Mouse (Mus musculus): ENCODE data around the gene Kcnj10. TPM values are rescaled to one million over a fixed set of nuclear protein-coding genes. Genes with fewer than 3 reads are reported as not detected.
A peak's percentile ranks its signal among the peaks of the same experiment; 100 is the strongest.

Kcnj10 gene
- polyA plus RNA-seq, 1 experiment from 2014 or later, result 0.15 TPM

DNA sequence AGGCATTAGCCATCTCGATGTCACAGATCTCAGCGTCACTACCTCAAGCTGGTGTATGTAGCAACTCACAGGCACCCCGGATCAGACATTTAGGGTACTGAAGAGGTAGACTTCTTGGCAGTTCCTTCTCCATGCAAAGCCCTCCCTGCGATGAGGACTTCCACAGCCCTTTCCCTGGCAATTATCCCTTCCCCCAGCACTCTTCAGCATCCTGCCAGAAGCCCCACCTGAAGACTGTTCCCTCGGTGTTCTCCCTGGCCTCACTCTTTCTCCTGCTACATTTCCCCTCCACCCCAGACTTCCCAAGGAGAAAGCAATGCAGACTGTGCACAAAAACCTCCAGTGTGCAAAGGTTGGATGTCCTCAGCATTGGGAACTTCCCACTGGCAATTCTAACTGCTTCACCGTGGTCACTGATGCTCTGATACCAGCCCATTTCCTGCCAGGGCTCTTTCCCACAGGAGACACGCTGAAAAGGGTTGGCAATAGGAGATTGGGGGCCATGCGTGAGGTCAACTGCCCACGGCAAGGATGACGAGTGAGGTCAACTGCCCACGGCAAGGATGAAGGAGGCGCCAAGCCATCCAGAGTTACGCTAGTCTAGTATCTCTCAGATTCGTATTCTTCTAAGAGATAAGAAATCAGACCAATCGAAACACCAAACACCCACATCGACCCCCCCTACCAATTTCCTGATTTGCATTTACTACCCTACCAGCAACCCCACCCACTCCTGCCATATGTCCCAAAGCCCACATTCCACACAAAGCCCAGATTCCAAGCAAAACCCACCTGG lies 13.6 kb upstream of the Kcnj10 start:
- 85% methylated on average over 16 of the region's 16 CpGs for WGBS
- H3K36me3 ChIP-seq (replicated peaks), result no peaks in the 10 kb centered on the region
- peaks cover 26% of the 10 kb centered on the region for H3K4me1 ChIP-seq
- H3K27me3 ChIP-seq (replicated peaks; ENCODE audit: low read depth, poor library complexity, severe bottlenecking), result peaks cover 95% of the 10 kb centered on the region
- H3K27ac ChIP-seq (replicated peaks), result no peak overlapping the region
- no peak overlapping the region for H3K4me3 ChIP-seq
- no peaks in the 10 kb centered on the region for H3K9me3 ChIP-seq
- no peak for DNase-seq (ENCODE audit: low spot score)

GRCm38 (mm10) chr1:172328041-172328440 lies 13.0 kb upstream of the Kcnj10 start:
- H3K4me1 ChIP-seq, result peaks cover 22% of the 10 kb centered on the region
- H3K27ac ChIP-seq (replicated peaks), result no peak overlapping the region
- no peaks in the 10 kb centered on the region for H3K36me3 ChIP-seq (replicated peaks)
- no peaks in the 10 kb centered on the region for H3K9me3 ChIP-seq
- 86% methylated on average over 3 of the region's 3 CpGs for WGBS
- no peak overlapping the region for H3K4me3 ChIP-seq
- no peak for DNase-seq (ENCODE audit: low spot score)
- peaks cover 88% of the 10 kb centered on the region for H3K27me3 ChIP-seq (replicated peaks; ENCODE audit: low read depth, poor library complexity, severe bottlenecking)

- no peak for DNase-seq (ENCODE audit: low spot score)
- Histone ChIP-seq H3K9me3 (no peaks in the 10 kb centered on the region), H3K4me1 (peaks cover 19% of the 10 kb centered on the region), H3K4me3 (no peak overlapping the region), H3K27me3 (replicated peaks; ENCODE audit: low read depth, poor library complexity, severe bottlenecking) (peaks cover 88% of the 10 kb centered on the region), H3K36me3 (replicated peaks) (no peaks in the 10 kb centered on the region), H3K27ac (replicated peaks) (no peak overlapping the region)
- WGBS, result 79% methylated on average over 7 of the region's 7 CpGs
Observed at GRCm38 (mm10) chr1:172328461-172328860, 12.5 kb upstream of the Kcnj10 start.

GRCm38 (mm10) chr1:172329131-172329530 lies 11.9 kb upstream of the Kcnj10 start, which contains the start of gene Kcnj9:
Gene Kcnj9 (minus strand): TSS chr1:172329318.
- Histone ChIP-seq H3K4me3 (no peak within 1 kb of the TSS), H3K4me1 (peaks cover 19% of the 10 kb centered on the region), H3K9me3 (no peaks in the 10 kb centered on the region), H3K27me3 (replicated peaks; ENCODE audit: low read depth, poor library complexity, severe bottlenecking) (peaks cover 88% of the 10 kb centered on the region), H3K27ac (replicated peaks) (no peak within 1 kb of the TSS), H3K36me3 (replicated peaks) (no peaks in the 10 kb centered on the region)
- 36% methylated on average over 9 of the region's 9 CpGs for WGBS
- DNase-seq (ENCODE audit: low spot score), result no peak

GRCm38 (mm10) chr1:172329616-172330015 lies 11.4 kb upstream of the Kcnj10 start:
- WGBS, result 73% methylated on average over 6 of the region's 6 CpGs

DNA sequence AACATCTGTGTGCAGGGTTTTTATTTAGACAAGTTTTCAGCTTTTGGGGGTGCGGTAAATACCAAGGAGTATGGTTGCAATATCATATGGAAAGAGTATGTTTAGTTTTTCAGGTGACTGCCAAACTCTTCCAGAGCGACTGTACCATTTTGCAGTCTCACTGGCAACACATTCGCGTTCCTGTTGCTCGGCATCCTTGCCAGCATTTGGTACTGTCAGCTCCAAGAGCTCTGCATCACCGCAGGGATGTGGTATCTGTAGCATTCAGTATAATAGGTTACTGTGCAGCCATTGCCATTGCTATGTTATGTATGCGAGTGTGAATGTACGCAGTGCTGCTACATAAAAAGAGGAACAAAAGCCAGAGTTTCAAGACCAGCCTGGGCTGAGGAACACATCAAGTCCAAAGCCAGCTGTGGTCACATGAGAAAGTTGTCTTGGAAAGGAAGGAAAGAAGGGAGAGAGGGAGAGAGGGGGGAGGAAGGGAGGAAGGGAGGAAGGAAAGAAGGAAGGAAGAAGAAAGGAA lies 9.5 kb upstream of the Kcnj10 start:
- no peak overlapping the region for H3K4me3 ChIP-seq
- H3K4me1 ChIP-seq, result peaks cover 9% of the 10 kb centered on the region
- 78% methylated on average over 8 of the region's 8 CpGs for WGBS
- no peak overlapping the region for H3K27ac ChIP-seq (replicated peaks)
- DNase-seq (ENCODE audit: low spot score), result no peak
- no peaks in the 10 kb centered on the region for H3K36me3 ChIP-seq (replicated peaks)
- H3K27me3 ChIP-seq (replicated peaks; ENCODE audit: low read depth, poor library complexity, severe bottlenecking), result peaks cover 71% of the 10 kb centered on the region
- no peaks in the 10 kb centered on the region for H3K9me3 ChIP-seq

More at GRCm38 (mm10) chr1:172329616-172330015, 11.4 kb upstream of the Kcnj10 start:
- H3K9me3 ChIP-seq, result no peaks in the 10 kb centered on the region
- peaks cover 88% of the 10 kb centered on the region for H3K27me3 ChIP-seq (replicated peaks; ENCODE audit: low read depth, poor library complexity, severe bottlenecking)
- no peak overlapping the region for H3K27ac ChIP-seq (replicated peaks)
- H3K4me3 ChIP-seq, result no peak overlapping the region
- DNase-seq (ENCODE audit: low spot score), result no peak
- H3K36me3 ChIP-seq (replicated peaks), result no peaks in the 10 kb centered on the region
- peaks cover 19% of the 10 kb centered on the region for H3K4me1 ChIP-seq

DNA sequence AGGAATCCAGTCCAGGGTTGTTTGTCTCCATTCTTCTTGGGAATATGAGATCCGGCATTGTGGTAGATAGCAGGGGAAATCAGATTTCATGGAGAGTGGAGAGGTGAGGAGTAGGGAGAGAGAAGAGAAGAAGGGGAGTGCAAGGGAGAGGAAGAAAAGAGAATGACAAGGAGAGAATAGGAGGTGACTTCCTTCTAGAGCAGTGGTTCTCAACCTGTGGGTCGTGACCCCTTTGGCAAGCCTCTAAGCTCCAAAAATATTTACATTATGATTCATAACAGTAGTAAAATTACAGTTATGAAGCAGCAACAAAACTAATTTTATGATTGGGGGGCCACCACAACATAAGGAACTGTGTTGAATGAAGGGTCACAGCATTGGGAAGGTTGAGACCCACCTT lies 8.1 kb upstream of the Kcnj10 start:
- Histone ChIP-seq H3K27ac (replicated peaks) (no peak overlapping the region), H3K36me3 (replicated peaks) (no peaks in the 10 kb centered on the region), H3K27me3 (replicated peaks; ENCODE audit: low read depth, poor library complexity, severe bottlenecking) (peaks cover 63% of the 10 kb centered on the region), H3K9me3 (no peaks in the 10 kb centered on the region), H3K4me1 (peaks cover 8% of the 10 kb centered on the region), H3K4me3 (no peak overlapping the region)
- 82% methylated on average over 2 of the region's 2 CpGs for WGBS
- no peak for DNase-seq (ENCODE audit: low spot score)

DNA sequence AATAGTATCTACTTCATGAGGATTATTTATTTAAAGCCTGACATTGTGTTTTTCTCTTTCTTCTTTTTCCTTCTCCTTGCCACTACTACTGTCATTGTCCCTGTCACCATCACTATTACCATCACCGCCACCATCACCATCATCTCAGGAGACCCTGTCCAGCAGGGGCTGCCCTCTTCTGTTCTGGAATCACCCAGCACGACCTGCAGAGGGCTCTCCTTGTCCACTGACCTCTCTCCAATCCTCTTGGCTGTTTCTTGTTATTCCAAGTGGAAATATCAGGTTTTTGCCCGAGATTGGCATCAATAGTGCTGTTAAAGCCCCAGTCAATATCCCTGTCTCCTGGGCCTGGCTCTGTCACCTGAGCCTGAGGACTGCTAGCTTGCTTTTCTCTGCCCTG lies 7.5 kb upstream of the Kcnj10 start:
- peaks cover 8% of the 10 kb centered on the region for H3K4me1 ChIP-seq
- no peak for DNase-seq (ENCODE audit: low spot score)
- no peak overlapping the region for H3K27ac ChIP-seq (replicated peaks)
- WGBS, result 20% methylated on average over 3 of the region's 3 CpGs
- no peaks in the 10 kb centered on the region for H3K9me3 ChIP-seq
- H3K4me3 ChIP-seq, result no peak overlapping the region
- no peaks in the 10 kb centered on the region for H3K36me3 ChIP-seq (replicated peaks)
- H3K27me3 ChIP-seq (replicated peaks; ENCODE audit: low read depth, poor library complexity, severe bottlenecking), result peaks cover 63% of the 10 kb centered on the region

DNA sequence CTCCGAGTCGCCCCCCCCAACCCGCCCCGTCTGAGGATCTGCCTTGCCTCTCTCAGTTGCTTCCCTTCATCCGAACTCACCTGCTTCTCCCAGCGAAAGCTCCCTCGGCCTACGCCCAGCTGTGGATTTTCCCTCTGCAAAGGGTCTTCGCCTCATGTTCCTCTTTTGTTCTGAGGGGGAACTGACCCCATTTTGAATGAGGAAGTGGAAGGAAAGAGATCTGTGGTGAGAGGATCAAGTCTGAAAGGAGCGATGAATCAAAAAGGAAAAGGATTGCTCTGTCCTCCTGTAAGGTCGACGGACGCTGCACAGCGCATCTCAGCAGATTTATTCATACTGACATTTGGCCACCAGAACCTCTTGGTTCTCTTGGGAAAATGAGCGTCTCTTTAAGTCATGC lies 5.2 kb upstream of the Kcnj10 start:
- WGBS, result 77% methylated on average over 15 of the region's 15 CpGs
- H3K27ac ChIP-seq (replicated peaks), result no peak overlapping the region
- H3K4me3 ChIP-seq, result no peak overlapping the region
- no peaks in the 10 kb centered on the region for H3K36me3 ChIP-seq (replicated peaks)
- no peak for DNase-seq (ENCODE audit: low spot score)
- peaks cover 63% of the 10 kb centered on the region for H3K27me3 ChIP-seq (replicated peaks; ENCODE audit: low read depth, poor library complexity, severe bottlenecking)
- H3K9me3 ChIP-seq, result no peaks in the 10 kb centered on the region
- peaks cover 5% of the 10 kb centered on the region for H3K4me1 ChIP-seq

GRCm38 (mm10) chr1:172337411-172338185 lies 3.4 kb upstream of the Kcnj10 start:
- Histone ChIP-seq H3K27me3 (replicated peaks; ENCODE audit: low read depth, poor library complexity, severe bottlenecking) (peaks cover 71% of the 10 kb centered on the region), H3K27ac (replicated peaks) (no peak overlapping the region), H3K4me3 (no peak overlapping the region), H3K4me1 (peaks cover 11% of the 10 kb centered on the region), H3K9me3 (no peaks in the 10 kb centered on the region), H3K36me3 (replicated peaks) (no peaks in the 10 kb centered on the region)
- DNase-seq (ENCODE audit: low spot score), result no peak
- 33% methylated on average over 2 of the region's 2 CpGs for WGBS

DNA sequence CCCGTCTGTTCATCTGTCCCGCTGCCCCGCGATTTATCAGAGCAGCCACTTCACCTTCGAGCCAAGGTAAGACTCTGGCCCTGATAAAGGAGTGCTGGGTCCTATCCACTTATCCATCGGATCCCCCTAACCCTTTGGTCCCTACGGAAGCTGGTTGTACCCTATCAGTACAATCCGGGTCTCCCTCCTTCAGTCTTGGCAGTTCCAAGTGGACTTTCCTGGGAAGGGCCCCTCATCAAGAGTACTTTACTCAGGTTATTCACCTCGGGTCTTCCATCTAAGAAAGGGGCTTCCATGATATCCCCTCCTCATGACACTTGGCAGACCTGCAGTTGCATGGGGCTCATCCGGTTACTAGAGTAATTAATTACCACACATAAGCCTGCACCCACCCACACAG lies 376 bp downstream of the Kcnj10 start:
- 21% methylated on average over 10 of the region's 10 CpGs for WGBS
- no peaks in the 10 kb centered on the region for H3K9me3 ChIP-seq
- no peaks in the 10 kb centered on the region for H3K36me3 ChIP-seq (replicated peaks)
- H3K4me1 ChIP-seq, result peaks cover 15% of the 10 kb centered on the region
- H3K27me3 ChIP-seq (replicated peaks; ENCODE audit: low read depth, poor library complexity, severe bottlenecking), result peaks cover 67% of the 10 kb centered on the region
- no peak for DNase-seq (ENCODE audit: low spot score)
- peak overlapping the region; percentile 30; the same call in 1 of the 2 replicates for H3K27ac ChIP-seq (replicated peaks)
- H3K4me3 ChIP-seq, result peak overlapping the region; percentile 63

DNA sequence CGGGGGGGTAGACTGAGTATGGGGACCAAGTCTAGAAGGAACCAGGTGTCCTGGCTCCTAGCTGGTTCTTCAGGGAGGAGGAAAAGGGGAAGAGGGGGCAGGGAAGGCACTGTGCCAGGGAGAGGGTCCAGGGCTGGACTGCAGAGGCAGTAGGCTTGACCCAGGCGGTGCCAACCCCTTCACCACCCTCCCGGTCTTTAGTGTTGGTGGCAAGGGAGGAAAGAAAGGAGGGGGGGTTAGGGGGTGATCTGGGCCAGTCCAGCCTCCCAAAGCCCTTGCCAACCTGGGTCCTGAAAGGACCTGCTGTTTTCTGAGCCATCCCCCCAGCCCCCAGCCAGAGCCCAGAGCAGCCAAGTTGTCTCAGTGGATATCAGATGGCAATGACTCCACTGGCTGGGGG lies 1.7 kb downstream of the Kcnj10 start:
- no peak for DNase-seq (ENCODE audit: low spot score)
- H3K4me1 ChIP-seq, result peaks cover 15% of the 10 kb centered on the region
- 83% methylated on average over 3 of the region's 3 CpGs for WGBS
- no peak overlapping the region for H3K27ac ChIP-seq (replicated peaks)
- H3K27me3 ChIP-seq (replicated peaks; ENCODE audit: low read depth, poor library complexity, severe bottlenecking), result peaks cover 65% of the 10 kb centered on the region
- H3K9me3 ChIP-seq, result no peaks in the 10 kb centered on the region
- no peaks in the 10 kb centered on the region for H3K36me3 ChIP-seq (replicated peaks)
- H3K4me3 ChIP-seq, result no peak overlapping the region
